Mouse (Mus musculus) olfactory bulb, adult 2 months (tissue): ENCODE data around the gene Lactb. TPM values are rescaled to one million over a fixed set of nuclear protein-coding genes. Genes with fewer than 3 reads are reported as not detected.

Experiments used
- H3K27ac ChIP-seq: fragments of 200-500 bp; 2 replicates; pipeline ENCODE4 v1.5.1; 2012; ENCODE audit warnings: low read depth, low read length; ENCODE audit not compliant: insufficient read depth
- H3K4me1 ChIP-seq: fragments of 200-500 bp; 2 replicates; pipeline ENCODE4 v1.6.1; 2012; ENCODE audit warnings: low read length; ENCODE audit not compliant: control insufficient read depth, insufficient read depth
- H3K4me3 ChIP-seq: fragments of 200-500 bp; 2 replicates; pipeline ENCODE4 v1.5.1; 2012; ENCODE audit warnings: mild to moderate bottlenecking, low read depth, low read length, moderate library complexity; ENCODE audit not compliant: insufficient read depth
- CTCF ChIP-seq: fragments of 200-500 bp; IDR thresholded peaks from 2 replicates; pipeline ENCODE4 v1.5.1; 2012; ENCODE audit warnings: low read depth, mild to moderate bottlenecking, low read length, moderate library complexity; ENCODE audit not compliant: insufficient read depth
- POLR2A ChIP-seq: fragments of 200-500 bp; IDR thresholded peaks from 2 replicates; pipeline ENCODE4 v1.6.1; 2012; ENCODE audit warnings: mild to moderate bottlenecking, low read depth, low read length, moderate library complexity; ENCODE audit not compliant: insufficient read depth
- WGBS: fragments of 180-500 bp; shearing (Covaris S2); methylation state at CpG from one replicate; pipeline ENCODE4 v1.1.7; 2018; 5-methylcytosine and 5-hydroxymethylcytosine counted together
- polyA plus RNA-seq: library from polyadenylated mRNA; stranded (reverse); fragments of >200 nt; gene quantifications from 2 replicates; pipeline ENCODE4 v1.2.4, GENCODE M21; 2012; ENCODE audit warnings: low replicate concordance; ENCODE audit not compliant: missing spikeins, insufficient read depth, insufficient read length

Lactb gene
- polyA plus RNA-seq = not detected in 2 replicates

DNA sequence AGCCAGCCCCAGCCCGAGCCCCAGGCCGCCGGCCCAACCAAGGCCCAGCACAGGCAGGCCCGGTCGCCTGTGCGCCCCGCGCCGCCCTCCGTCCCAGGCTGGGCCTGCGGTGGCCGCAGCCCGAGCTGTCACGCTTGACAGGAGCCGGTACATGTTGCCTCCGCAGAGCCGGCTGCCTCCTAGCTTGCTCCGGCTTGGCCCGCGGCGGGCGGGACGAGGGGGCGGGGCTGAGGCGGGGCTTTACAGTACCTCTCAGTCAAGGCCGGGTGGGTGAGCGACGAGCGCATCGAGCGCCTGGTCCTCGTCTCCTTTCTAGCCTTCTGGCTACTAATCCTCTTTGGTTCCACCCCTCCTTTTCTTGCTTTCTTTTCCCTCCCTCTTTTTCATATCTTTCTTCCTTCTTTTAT is at the start of gene Lactb:
Lactb (minus strand) TSS at position 246 of the 407 bp plus-strand sequence.
- 0% methylated on average over 32 of the region's 32 CpGs for WGBS
- H3K27ac ChIP-seq = peak within 1 kb of the TSS; percentile 49
- TF ChIP-seq POLR2A (peak; percentile 56), CTCF (no peak)
- peak within 1 kb of the TSS; percentile 77 for H3K4me3 ChIP-seq
- no peaks in the 10 kb centered on the region for H3K4me1 ChIP-seq

DNA sequence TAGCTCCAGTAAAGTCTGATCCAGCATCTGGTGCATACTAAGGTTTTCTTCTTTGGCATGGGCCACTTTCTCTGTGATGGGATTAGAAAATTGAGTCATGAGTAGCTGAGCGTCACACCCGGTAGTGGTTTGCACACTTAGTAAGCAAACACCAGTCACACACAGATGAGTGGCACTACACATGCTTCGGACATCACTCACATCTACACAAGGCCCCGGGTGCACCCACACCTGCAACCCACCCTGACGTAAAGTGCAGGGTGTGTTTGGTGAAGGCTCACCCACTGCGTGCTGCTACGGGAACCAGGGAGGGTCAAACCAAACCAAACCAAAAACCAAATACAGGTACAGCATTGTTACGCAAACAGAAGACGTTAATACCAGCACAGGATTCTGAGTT is 48.1 kb upstream of the Lactb start:
- whole genome bisulfite sequencing = 96% methylated on average over 9 of the region's 9 CpGs
- Histone ChIP-seq H3K4me3 (no peak overlapping the region), H3K27ac (no peak overlapping the region), H3K4me1 (peaks cover 19% of the 10 kb centered on the region)
- no peak for TF ChIP-seq CTCF
- TF ChIP-seq POLR2A = no peak

DNA sequence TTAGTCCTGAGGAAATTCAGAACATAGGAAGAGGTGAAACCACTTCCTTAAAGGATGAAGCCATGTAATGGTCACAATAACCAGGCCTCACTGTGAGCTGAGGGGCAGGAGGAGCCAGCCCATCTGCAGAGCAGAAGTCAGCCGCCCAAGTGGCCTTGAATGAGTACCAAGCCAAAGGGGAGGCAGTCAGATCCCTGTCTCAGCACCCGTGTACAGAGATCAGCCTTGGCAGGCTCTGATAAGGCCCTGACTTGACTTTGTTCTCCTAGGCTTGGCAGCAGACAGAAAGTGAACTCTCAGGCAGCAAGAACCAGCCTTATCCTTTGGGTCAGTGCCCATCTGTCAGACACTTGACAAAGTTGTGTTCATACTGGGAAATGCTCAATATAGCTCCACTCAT is 44.8 kb upstream of the Lactb start:
- no peak for TF ChIP-seq POLR2A
- TF ChIP-seq CTCF = no peak
- WGBS = 61% methylated on average over 2 of the region's 2 CpGs
- H3K4me3 ChIP-seq = no peak overlapping the region
- H3K4me1 ChIP-seq = peaks cover 6% of the 10 kb centered on the region; the same call in 1 of the 2 replicates
- no peak overlapping the region for H3K27ac ChIP-seq

DNA sequence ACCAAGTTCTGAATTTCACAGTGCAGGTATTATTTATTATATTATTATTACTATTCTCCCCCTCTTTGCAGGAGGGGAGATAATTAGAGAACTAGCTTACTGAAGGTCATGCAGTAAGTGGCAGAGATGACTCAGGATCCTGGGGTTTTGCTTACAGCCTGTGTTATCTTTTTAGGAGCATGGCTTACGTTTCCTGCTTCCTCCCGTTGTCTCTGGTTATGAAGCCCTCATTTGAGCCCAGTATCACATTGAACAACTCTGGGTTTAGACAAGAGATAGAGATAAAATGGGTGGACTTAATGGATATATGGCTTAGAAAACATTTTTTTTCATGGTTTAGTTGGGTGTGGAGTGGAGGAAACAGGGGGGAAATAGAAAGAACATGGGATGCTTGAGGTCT is 38.2 kb upstream of the Lactb start:
- Histone ChIP-seq H3K27ac (no peak overlapping the region), H3K4me3 (no peak overlapping the region), H3K4me1 (0 out of 2 replicates have a peak, but pooled peaks cover 3% of the 10 kb centered on the region)
- 57% methylated on average over 2 of the region's 2 CpGs for WGBS
- TF ChIP-seq POLR2A (no peak), CTCF (no peak)

DNA sequence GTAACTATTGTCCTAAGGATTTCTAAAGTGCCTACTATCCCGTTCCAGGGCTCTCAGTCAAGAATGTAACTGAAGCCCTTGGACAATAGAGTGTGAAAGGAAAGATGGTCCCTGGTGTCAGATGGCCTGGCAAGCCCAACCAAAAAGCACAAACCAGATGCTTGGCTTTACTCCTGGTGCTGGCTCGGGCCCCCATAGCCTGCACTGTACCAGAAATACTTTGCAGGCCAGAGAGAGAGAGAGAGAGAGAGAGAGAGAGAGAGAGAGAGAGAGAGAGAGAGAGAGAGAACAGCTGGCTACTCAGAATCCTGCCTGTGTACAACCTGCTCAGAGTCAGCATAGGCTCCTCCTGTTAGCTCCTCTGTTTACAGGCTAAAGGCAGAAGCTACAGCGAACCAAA is 37.2 kb upstream of the Lactb start:
- TF ChIP-seq POLR2A (no peak), CTCF (no peak)
- WGBS = 55% methylated on average over 3 of the region's 3 CpGs
- H3K27ac ChIP-seq = no peak overlapping the region
- H3K4me1 ChIP-seq = 0 out of 2 replicates have a peak, but pooled peaks cover 3% of the 10 kb centered on the region
- no peak overlapping the region for H3K4me3 ChIP-seq

DNA sequence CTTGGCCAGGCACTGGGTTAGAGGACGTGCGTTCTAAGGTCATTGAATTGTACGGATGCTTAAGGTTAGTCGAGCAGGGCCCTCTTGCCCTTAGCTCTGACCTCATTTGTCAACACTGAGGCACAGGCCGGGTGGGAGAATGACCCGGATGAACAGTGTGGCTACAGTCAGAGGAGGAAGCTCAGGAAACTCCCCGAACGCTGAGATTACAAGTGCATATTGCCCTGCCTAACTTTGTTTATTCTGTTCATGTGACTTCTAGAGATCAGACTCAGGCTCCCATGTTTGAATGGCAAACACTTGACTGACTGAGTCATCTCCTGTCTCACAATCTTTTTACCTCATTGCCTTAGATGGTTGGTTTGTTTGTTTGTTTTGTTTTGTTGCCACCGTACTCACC is 36.2 kb upstream of the Lactb start:
- WGBS = 91% methylated on average over 9 of the region's 9 CpGs
- H3K4me1 ChIP-seq = 0 out of 2 replicates have a peak, but pooled peaks cover 3% of the 10 kb centered on the region
- H3K4me3 ChIP-seq = no peak overlapping the region
- no peak overlapping the region for H3K27ac ChIP-seq
- TF ChIP-seq CTCF = no peak
- no peak for TF ChIP-seq POLR2A

DNA sequence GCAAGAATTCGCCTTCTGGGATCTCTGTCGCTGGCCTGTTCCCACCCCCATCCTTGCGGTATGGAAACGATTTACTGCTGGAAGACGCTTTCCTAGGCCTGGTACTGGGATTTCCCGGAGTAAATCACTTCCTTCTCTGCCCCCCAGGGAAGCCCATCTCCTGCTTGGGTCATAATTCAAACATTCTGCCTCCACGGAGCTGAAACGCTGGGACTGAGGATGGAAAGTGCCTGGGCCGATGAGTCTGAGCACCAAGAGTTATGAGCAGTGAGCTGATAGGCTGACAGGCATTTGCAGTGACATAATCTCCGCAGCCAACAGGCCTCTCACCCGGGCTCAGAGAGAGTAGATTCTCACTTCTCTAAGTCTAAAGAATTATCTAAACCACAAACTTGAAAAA is 33.5 kb upstream of the Lactb start:
- TF ChIP-seq POLR2A (no peak), CTCF (no peak)
- WGBS = 76% methylated on average over 11 of the region's 11 CpGs
- no peak overlapping the region for H3K27ac ChIP-seq
- 0 out of 2 replicates have a peak, but pooled peaks cover 3% of the 10 kb centered on the region for H3K4me1 ChIP-seq
- no peak overlapping the region for H3K4me3 ChIP-seq

DNA sequence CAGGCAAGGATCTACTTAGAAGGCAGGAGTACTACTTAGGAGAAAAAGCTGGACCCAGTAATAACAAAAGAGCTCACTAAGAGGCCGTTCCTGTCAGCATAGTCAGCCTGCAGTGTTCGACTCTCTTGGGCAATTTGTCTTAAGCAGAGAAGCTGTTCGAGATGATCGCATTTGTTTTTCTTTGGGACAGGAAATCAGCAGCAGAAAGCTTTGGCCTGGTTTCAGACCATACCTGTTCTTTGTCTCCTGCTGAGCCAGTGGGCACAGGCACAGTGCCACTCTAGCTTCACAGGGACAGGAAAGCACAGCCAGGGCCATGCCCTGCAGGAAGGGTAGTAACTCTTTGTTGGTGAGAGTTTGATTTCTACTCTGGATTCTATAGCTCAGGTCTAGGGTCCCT is 31.1 kb upstream of the Lactb start:
- Histone ChIP-seq H3K4me3 (no peak overlapping the region), H3K4me1 (peaks cover 7% of the 10 kb centered on the region), H3K27ac (no peak overlapping the region)
- TF ChIP-seq POLR2A (no peak), CTCF (no peak)
- WGBS = 83% methylated on average over 4 of the region's 4 CpGs

DNA sequence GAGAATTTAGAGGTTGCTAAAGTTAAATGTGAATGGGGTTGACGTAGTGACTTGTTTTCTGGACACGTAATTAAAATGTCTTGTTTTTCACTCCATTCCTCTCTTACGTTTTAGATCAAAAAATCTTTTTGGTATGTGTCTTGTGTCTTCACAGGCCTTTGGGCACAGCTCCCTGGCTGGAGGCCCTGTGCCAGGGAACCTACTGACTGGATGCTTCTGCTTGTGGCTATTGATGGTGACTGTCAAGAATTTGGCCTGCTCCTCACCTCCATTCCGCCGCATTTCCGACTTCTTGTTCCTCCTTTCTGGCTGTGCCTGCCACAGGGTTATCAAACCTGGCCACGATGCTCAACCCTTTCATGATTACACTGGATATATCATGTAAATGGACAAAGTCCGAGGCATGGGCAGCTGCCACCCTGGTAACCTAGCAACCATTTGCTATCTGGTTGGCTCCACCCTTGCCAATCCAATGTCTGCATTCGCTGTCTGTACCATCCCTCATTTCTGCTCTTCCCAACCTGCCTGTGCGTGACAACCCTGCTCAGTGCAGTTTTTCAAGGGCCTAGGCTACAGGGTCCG is 30.0 kb upstream of the Lactb start:
- H3K4me1 ChIP-seq = peaks cover 7% of the 10 kb centered on the region
- no peak overlapping the region for H3K4me3 ChIP-seq
- TF ChIP-seq POLR2A = no peak
- no peak for TF ChIP-seq CTCF
- WGBS = 86% methylated on average over 11 of the region's 11 CpGs
- H3K27ac ChIP-seq = no peak overlapping the region
